Mouse (Mus musculus): ENCODE results near the gene Kxd1.

DNA sequence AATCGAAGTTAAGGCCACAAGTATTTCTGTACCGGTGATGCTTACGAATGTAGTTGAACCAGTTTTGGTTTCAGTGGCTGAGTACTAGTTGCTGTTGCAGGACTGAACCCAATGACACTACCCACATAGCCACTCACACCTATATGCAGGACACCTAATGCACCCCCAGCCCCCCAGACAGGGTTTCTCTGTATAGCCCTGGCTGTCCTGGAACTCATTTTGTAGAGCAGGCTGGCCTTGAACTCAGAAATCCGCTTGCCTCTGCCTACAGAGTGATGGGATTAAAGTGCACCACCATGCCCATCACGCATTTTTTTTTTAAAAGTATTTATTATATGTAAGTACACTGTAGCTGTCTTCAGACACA, 20.7 kb downstream of the Kxd1 start:
- TF ChIP-seq POLR2A (IDR thresholded peaks at IDR 0.05; ENCODE audit: extremely low read depth, insufficient read depth, low read length) (no peak), CTCF (IDR thresholded peaks at IDR 0.05; ENCODE audit: low read depth, low read length) (no peak)
